Mouse (Mus musculus): Measurements from ENCODE around the gene Txndc5. TPM values are rescaled to one million over a fixed set of nuclear protein-coding genes. Genes with fewer than 3 reads are reported as not detected.

The Txndc5 gene
- polyA plus RNA-seq, 1 experiment from 2014 or later, result 60.5 TPM

DNA sequence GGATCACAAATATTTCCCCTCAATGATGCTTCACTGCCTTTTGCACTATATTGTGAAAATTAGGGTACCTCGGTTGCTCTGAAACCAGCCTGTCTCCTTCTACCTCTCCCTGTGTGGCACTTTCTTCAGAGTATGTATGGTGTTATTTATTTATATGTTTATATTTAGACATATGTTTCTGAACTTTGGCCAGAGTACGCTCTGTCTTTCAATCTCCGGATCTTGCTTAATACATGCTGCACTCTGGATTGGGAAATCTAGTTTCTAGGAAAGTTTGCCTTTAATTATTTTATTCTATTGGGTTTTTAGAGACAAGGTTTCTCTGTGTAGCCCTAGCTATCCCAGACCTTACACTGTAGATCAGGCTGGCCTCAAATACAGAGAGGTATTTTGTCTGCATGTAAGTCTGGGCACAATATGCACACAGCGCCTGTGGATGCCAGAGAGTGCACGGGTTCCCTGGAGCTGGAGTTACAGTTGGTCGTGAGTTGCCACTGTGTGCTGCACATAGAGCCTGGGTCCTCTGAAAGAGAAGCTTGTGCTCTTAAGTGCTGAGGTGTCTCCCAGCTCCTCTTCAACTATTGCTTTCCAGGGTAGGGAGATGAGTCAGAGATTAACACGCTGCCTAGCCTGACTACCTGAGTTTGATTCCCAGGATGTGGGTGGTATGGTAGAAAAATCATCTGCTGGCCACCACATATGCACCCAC lies 10.7 kb upstream of the Txndc5 start:
- no peaks in the 10 kb centered on the region for H3K36me3 ChIP-seq
- ATAC-seq (replicated peaks), result no peak
- H3K4me3 ChIP-seq, result no peak overlapping the region
- no peak overlapping the region for H3K9ac ChIP-seq (replicated peaks)
- no peaks in the 10 kb centered on the region for H3K4me1 ChIP-seq
- WGBS, result 91% methylated on average over 7 of the region's 7 CpGs
- no peak overlapping the region for H3K4me2 ChIP-seq (replicated peaks)
- H3K27ac ChIP-seq (replicated peaks), result no peak overlapping the region
- H3K9me3 ChIP-seq, result no peaks in the 10 kb centered on the region
- no peaks in the 10 kb centered on the region for H3K27me3 ChIP-seq

DNA sequence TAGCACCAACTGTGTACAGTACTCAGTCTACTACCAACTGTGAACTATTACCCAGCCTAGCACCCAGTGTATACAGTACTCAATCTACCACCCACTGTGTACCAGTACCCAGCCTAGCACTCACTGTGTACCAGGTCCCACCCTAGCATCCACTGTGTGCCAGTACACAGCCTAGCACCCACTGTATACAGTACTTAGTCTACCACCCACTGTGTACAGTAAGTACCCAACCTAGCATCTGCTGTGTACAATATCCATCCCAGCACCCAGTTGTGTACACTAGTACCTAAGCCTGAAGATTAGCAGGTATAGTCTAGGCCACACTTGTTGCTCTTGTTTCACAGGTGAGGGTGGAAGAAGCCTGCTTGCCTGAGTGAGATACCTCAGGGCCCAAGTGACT lies 8.9 kb upstream of the Txndc5 start:
- Histone ChIP-seq H3K4me2 (replicated peaks) (no peak overlapping the region), H3K27ac (replicated peaks) (no peak overlapping the region), H3K9me3 (no peaks in the 10 kb centered on the region), H3K4me1 (no peaks in the 10 kb centered on the region), H3K27me3 (no peaks in the 10 kb centered on the region), H3K4me3 (no peak overlapping the region), H3K9ac (replicated peaks) (no peak overlapping the region), H3K36me3 (no peaks in the 10 kb centered on the region)
- ATAC-seq (replicated peaks), result 0 out of 2 replicates have a peak, but pooled peaks have one; percentile 48

DNA sequence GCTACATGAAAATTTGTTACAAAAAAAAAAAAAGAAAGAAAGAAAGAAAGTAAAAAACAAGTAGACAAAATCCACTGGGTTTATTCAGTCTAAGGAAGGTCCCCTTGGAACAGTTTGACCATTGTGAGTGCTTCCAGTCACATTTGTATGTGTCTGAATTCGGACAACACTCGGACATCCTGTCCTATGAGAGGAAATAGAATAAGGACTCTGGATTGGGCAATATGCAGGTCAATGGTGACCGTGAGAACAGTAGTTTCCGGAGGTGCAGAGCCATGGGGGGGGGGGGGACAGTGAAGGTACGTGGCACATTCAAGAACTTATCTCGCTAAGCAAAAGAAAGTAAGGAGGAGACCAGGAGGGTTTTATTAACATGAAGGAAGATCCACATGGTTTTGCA lies 6.1 kb upstream of the Txndc5 start:
- no peak overlapping the region for H3K27ac ChIP-seq (replicated peaks)
- no peaks in the 10 kb centered on the region for H3K36me3 ChIP-seq
- H3K4me3 ChIP-seq, result no peak overlapping the region
- no peak overlapping the region for H3K4me2 ChIP-seq (replicated peaks)
- no peaks in the 10 kb centered on the region for H3K27me3 ChIP-seq
- ATAC-seq (replicated peaks), result no peak
- no peaks in the 10 kb centered on the region for H3K9me3 ChIP-seq
- H3K9ac ChIP-seq (replicated peaks), result no peak overlapping the region
- no peaks in the 10 kb centered on the region for H3K4me1 ChIP-seq
- 92% methylated on average over 6 of the region's 6 CpGs for WGBS

DNA sequence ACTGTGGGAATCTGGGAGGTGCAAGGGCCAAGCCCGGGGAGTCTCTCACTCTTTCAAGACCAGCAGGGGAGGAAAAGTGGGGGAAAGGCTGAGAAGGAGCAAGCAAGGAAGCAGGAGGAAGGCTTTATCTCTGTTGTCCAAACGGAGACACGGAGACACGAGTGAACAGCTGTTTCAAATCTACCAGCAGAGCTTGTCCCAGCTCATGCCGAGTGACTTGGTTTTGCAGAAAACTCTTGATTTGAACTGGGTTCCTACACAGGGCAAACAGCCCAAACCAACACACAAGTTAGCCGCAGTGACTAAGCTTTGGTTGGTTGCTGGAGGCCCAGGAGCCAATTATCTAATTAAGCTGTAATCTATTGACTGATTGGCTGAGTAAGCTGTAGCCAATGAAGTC lies 5.4 kb upstream of the Txndc5 start:
- 60% methylated on average over 6 of the region's 6 CpGs for WGBS
- Histone ChIP-seq H3K36me3 (no peaks in the 10 kb centered on the region), H3K27ac (replicated peaks) (no peak overlapping the region), H3K27me3 (no peaks in the 10 kb centered on the region), H3K9me3 (no peaks in the 10 kb centered on the region), H3K4me2 (replicated peaks) (no peak overlapping the region), H3K9ac (replicated peaks) (no peak overlapping the region), H3K4me3 (no peak overlapping the region), H3K4me1 (no peaks in the 10 kb centered on the region)
- no peak for ATAC-seq (replicated peaks)

DNA sequence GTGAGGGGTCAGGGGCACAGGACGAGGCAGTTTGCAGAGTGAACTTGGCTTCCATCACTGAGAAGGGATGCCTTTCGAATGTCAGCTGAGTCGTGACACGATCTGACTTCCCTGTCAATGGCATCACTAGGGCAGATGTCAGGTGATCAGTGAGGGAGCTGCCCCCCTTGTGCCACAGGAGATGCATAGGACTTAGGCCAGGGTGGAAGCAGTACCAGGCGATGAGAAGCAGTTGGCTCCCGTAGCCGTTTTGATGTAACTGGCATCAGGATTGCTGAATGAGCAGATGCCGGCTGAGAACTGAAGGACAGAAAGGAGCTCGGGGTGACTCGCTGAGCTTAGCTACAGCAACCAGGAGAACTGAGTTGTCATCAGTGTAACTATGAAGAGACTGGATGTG lies 4.8 kb upstream of the Txndc5 start:
- no peak overlapping the region for H3K4me2 ChIP-seq (replicated peaks)
- ATAC-seq (replicated peaks), result no peak
- H3K9me3 ChIP-seq, result no peaks in the 10 kb centered on the region
- no peak overlapping the region for H3K27ac ChIP-seq (replicated peaks)
- no peak overlapping the region for H3K9ac ChIP-seq (replicated peaks)
- WGBS, result 87% methylated on average over 10 of the region's 10 CpGs
- H3K4me3 ChIP-seq, result no peak overlapping the region
- H3K27me3 ChIP-seq, result no peaks in the 10 kb centered on the region
- H3K4me1 ChIP-seq, result peaks cover 3% of the 10 kb centered on the region; the same call in 1 of the 2 replicates
- no peaks in the 10 kb centered on the region for H3K36me3 ChIP-seq

DNA sequence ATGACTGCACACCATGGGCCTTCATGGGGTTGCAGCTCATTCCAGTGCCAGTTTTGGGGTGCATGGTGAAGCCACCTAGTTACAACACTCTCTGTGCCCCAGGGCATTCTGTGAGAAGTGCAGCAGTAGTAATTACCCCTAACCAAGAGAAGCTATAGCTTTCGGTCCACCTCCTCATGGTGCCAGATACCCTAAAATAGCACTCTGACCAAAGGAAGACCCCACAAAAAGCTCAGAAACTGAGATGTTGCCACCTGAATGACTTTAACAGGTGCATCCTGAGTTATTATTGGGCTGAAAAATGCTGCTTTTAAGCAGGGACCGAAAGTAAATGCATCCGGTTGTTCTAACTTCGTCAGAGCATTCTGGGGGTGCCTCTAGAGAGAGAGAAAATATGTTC lies 2.9 kb upstream of the Txndc5 start:
- Histone ChIP-seq H3K9me3 (no peaks in the 10 kb centered on the region), H3K4me1 (peaks cover 11% of the 10 kb centered on the region), H3K27me3 (no peaks in the 10 kb centered on the region), H3K9ac (replicated peaks) (no peak overlapping the region), H3K27ac (replicated peaks) (no peak overlapping the region), H3K4me3 (no peak overlapping the region), H3K36me3 (no peaks in the 10 kb centered on the region), H3K4me2 (replicated peaks) (no peak overlapping the region)
- WGBS, result 93% methylated on average over 4 of the region's 4 CpGs
- no peak for ATAC-seq (replicated peaks)

DNA sequence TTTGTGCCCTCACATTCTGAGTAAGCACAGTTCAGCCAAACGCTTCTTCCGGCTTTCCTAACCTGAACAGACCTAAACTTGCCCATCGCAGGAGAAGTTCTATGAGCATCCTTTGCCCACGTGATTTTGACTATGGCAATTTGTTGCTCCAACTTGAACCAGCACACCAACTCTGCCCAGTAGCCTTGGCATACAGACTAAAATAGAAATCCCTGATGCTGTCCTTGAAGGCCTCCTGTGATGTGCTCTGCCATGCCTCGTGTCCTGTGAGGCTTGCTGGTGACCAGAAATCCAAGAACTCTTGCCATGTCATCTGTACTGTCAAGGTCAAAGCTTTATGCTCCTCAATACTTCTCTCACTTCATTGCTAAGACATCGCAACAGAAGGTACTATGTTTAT lies 952 bp upstream of the Txndc5 start:
- ATAC-seq (replicated peaks), result no peak
- Histone ChIP-seq H3K4me1 (peaks cover 15% of the 10 kb centered on the region), H3K36me3 (no peaks in the 10 kb centered on the region), H3K27me3 (no peaks in the 10 kb centered on the region), H3K4me2 (replicated peaks) (no peak overlapping the region), H3K9me3 (no peaks in the 10 kb centered on the region), H3K4me3 (no peak overlapping the region), H3K27ac (replicated peaks) (no peak overlapping the region), H3K9ac (replicated peaks) (no peak overlapping the region)
- 94% methylated on average over 6 of the region's 6 CpGs for WGBS

DNA sequence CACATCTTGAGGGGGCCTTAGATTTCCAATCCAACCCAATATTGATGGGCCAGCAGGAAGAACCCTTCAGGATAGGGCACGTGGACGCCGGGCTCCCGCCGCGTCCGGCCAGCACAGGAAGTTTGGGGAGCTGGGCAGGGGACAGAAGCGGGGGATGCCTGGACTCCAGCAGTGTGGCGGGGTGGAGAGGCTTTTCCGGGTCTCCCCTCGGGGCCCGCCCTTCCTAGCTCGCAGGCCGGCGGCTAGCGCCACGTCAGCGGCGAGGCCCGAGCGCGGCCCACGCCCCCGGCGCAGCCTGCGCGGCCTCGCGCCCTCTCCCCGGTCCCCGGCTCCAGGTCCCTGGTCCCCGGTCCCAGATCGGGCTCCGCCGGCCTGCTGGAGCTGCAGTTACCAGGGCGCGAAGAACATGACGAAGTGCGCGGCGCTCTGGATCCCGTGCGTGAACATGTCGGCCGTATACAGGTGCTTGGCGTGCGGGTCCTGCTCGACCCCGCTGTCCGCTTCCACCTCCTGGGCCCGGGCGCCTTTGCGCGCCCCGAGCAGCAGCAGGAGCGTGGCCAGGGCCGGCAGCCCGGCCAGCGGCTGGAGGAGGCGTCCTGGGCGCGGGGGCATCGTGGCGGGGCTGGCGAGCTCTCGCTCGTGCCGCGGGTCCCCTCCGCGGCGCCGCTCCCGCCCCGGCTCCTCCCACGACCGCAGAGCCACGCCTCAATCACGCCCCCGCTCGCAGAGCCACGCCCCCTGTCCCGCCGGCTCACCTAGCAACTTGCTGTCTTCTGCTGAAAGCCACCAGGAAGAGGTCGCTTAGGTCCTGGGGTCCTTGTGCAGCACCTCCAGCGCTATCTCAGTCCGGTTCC lies 600 bp downstream of the Txndc5 start:
- WGBS, result under 1% methylated on average over 84 of the region's 87 CpGs

DNA sequence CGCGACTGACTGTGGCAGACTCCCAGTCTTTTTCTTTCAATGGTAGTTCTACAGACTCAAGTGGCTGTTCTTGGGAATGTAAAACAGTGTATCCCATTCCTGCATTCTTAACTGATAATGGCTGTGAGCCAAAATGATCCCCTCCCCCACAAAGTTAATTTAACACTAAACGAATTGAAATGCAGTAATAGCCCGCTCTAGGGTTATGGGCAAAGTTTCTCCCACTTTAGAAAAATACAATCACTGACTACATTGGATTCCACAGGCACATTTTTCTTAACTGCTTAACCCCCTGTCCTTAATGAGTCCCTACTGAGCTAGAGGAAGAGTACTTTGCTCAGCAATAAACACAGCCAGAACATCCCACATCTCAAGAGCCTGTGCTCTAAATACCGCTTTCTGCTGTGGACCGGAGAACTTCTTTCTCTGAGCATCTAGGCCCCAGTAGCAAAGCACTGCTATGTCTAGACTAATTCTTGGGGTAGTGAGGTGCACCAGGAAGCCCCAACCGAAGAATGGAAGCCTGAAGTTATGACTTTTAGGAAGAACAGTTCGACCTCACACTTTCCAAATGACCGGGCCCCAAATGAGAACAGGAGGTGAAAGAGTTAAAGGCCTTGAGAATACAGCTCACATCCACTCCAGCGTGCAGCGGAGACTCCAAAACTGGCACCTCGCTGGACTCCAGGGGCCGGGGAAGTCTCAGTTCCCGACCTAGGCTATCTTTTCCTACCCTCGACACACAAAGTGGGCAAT lies 1.4 kb downstream of the Txndc5 start:
- peak overlapping the region; percentile 75 for H3K4me3 ChIP-seq
- peak overlapping the region; percentile 72 for H3K9ac ChIP-seq (replicated peaks)
- no peaks in the 10 kb centered on the region for H3K9me3 ChIP-seq
- no peaks in the 10 kb centered on the region for H3K27me3 ChIP-seq
- peak overlapping the region; percentile 76 for H3K27ac ChIP-seq (replicated peaks)
- 5% methylated on average over 15 of the region's 15 CpGs for WGBS
- H3K4me2 ChIP-seq (replicated peaks), result peak overlapping the region; percentile 86
- peak; percentile 24 for ATAC-seq (replicated peaks)
- no peaks in the 10 kb centered on the region for H3K36me3 ChIP-seq
- peaks cover 15% of the 10 kb centered on the region for H3K4me1 ChIP-seq

More for the DNA sequence above, 600 bp downstream of the Txndc5 start:
- Histone ChIP-seq H3K27ac (replicated peaks) (peak overlapping the region; percentile 76), H3K9me3 (no peaks in the 10 kb centered on the region), H3K4me2 (replicated peaks) (peak overlapping the region; percentile 86), H3K36me3 (no peaks in the 10 kb centered on the region), H3K4me1 (peaks cover 15% of the 10 kb centered on the region), H3K9ac (replicated peaks) (peak overlapping the region; percentile 72), H3K4me3 (peak overlapping the region; percentile 75), H3K27me3 (no peaks in the 10 kb centered on the region)
- peak; percentile 94 for ATAC-seq (replicated peaks)

DNA sequence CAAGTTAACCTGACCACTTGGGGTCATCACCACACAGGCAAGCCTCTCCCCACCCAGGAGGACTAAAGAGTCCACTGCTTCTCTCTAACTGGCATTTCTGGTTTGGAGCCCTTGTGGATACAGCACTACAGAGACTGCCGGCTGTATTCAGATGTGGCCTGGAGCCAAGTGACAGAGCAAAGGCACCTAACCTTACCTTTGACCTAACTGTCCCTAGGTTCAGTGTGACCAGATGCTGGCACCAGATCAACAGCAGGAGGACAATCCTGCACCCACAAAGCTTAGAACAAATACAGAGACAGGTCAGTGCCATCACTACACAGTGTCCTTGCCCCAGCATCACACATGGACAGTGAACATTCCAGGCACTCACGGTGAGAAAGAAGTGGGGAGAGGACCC lies 2.5 kb downstream of the Txndc5 start:
- H3K4me2 ChIP-seq (replicated peaks), result no peak overlapping the region
- WGBS, result 78% methylated on average over 2 of the region's 2 CpGs
- peaks cover 15% of the 10 kb centered on the region for H3K4me1 ChIP-seq
- no peaks in the 10 kb centered on the region for H3K9me3 ChIP-seq
- no peak overlapping the region for H3K9ac ChIP-seq (replicated peaks)
- no peaks in the 10 kb centered on the region for H3K27me3 ChIP-seq
- H3K4me3 ChIP-seq, result no peak overlapping the region
- ATAC-seq (replicated peaks), result no peak
- no peak overlapping the region for H3K27ac ChIP-seq (replicated peaks)
- no peaks in the 10 kb centered on the region for H3K36me3 ChIP-seq

DNA sequence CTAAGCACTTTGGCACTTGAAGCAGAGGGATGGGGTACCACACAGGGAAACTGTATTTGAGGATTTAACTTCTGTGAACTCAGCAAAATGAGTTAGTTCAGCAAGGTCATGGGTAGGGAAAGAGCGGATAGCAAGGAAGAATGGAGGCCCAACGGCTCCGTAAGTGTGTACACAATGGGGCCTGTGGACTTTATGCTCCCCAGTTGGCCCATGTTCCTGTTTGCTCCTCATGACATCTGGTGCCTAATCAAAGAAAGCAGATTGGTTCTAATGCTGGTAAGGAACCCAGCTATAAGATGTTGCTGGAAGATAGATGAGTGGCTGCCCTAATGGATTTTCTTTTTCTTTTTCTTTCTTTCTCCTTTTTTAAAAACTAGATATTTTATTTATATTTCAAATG lies 3.4 kb downstream of the Txndc5 start:
- no peaks in the 10 kb centered on the region for H3K9me3 ChIP-seq
- H3K27me3 ChIP-seq, result no peaks in the 10 kb centered on the region
- H3K27ac ChIP-seq (replicated peaks), result no peak overlapping the region
- H3K4me2 ChIP-seq (replicated peaks), result no peak overlapping the region
- H3K4me1 ChIP-seq, result peaks cover 15% of the 10 kb centered on the region
- 84% methylated on average over 3 of the region's 3 CpGs for WGBS
- H3K9ac ChIP-seq (replicated peaks), result no peak overlapping the region
- no peak for ATAC-seq (replicated peaks)
- H3K4me3 ChIP-seq, result no peak overlapping the region
- no peaks in the 10 kb centered on the region for H3K36me3 ChIP-seq

DNA sequence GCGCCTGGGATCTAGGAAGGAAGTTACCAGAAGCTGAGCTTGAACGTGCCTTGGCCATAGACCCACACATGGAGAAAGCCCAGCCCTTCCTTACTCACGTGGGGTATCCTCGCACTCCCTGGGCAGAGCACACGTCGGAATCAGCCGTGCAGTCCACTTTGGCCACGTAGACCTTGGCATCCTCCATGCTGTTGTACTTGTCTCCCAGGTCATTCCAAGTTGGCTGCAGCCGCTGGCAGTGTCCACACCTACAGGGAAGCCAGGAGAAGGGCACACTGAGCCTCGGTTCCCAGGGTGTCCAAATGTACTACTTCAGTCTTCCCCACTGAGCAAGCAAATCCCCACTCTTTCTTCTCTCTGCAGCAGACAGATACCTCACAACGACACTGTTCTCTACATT lies 5.4 kb downstream of the Txndc5 start:
- no peak overlapping the region for H3K4me2 ChIP-seq (replicated peaks)
- no peak for ATAC-seq (replicated peaks)
- WGBS, result 94% methylated on average over 11 of the region's 11 CpGs

More for the DNA sequence above, 5.4 kb downstream of the Txndc5 start:
- Histone ChIP-seq H3K9me3 (no peaks in the 10 kb centered on the region), H3K4me1 (peaks cover 11% of the 10 kb centered on the region), H3K27ac (replicated peaks) (no peak overlapping the region), H3K9ac (replicated peaks) (no peak overlapping the region), H3K4me3 (no peak overlapping the region), H3K27me3 (no peaks in the 10 kb centered on the region), H3K36me3 (peaks cover 6% of the 10 kb centered on the region)

All from forebrain, embryonic 15.5 days (tissue).